Mouse (Mus musculus) layer of hippocampus, adult 2 months (tissue): ENCODE measurements at regions not wholly inside any gene's neighbourhood (a gene's known extent, or its start where the extent isn't known, plus 50 kb on each side); places are given as distances from the start of the nearest gene placed in this dataset.
A peak's percentile ranks its signal among the peaks of the same experiment; 100 is the strongest.

ENCODE experiments used
- DNase-seq, 2 experiments: peaks; one replicate each; pipeline ENCODE4 v3.0.0; 2022; ENCODE audit warnings: low spot score in 2 of 2
- H3K27ac ChIP-seq: fragments of 200-600 bp; 2 replicates; pipeline ENCODE4 v1.8.1; 2022
- H3K4me3 ChIP-seq: fragments of 200-600 bp; 2 replicates; pipeline ENCODE4 v1.8.1; 2022; ENCODE audit warnings: mild to moderate bottlenecking
- CTCF ChIP-seq: fragments of 200-600 bp; conservative IDR thresholded peaks from 2 replicates; pipeline ENCODE4 v1.8.1; 2022; ENCODE audit warnings: antibody characterized with exemption, mild to moderate bottlenecking, moderate library complexity

GRCm38 (mm10) chr17:88248625-88249024 is 183.5 kb upstream of the Fbxo11 start:
- no peak for TF ChIP-seq CTCF
- Histone ChIP-seq H3K4me3 (no peak overlapping the region), H3K27ac (no peak overlapping the region)
- DNase-seq, result no peak

GRCm38 (mm10) chr17:88251949-88252521 is 186.9 kb upstream of the Fbxo11 start:
- peak; percentile 96 for TF ChIP-seq CTCF

GRCm38 (mm10) chr17:88255744-88256598 is 184.5 kb upstream of the Foxn2 start:
- peak overlapping the region; percentile 86 for H3K4me3 ChIP-seq

More at GRCm38 (mm10) chr17:88251949-88252521, 186.9 kb upstream of the Fbxo11 start:
- Histone ChIP-seq H3K27ac (no peak overlapping the region), H3K4me3 (peak overlapping the region; percentile 31)
- DNase-seq, result peak; percentile 49 to 66

GRCm38 (mm10) chr17:88256599-88257544 is 183.6 kb upstream of the Foxn2 start:
- Histone ChIP-seq H3K27ac (peak overlapping the region; percentile 99), H3K4me3 (peak overlapping the region; percentile 86)
- peak; percentile 53 to 67 for DNase-seq
- TF ChIP-seq CTCF, result peak; percentile 80

More at GRCm38 (mm10) chr17:88255744-88256598, 184.5 kb upstream of the Foxn2 start:
- H3K27ac ChIP-seq, result peak overlapping the region; percentile 99
- TF ChIP-seq CTCF, result peak; percentile 86
- peak; percentile 62 to 77 for DNase-seq

GRCm38 (mm10) chr17:88258361-88258796 is 182.1 kb upstream of the Foxn2 start:
- no peak overlapping the region for H3K27ac ChIP-seq
- peak; percentile 51 for TF ChIP-seq CTCF
- H3K4me3 ChIP-seq, result no peak overlapping the region
- DNase-seq, result no peak

- TF ChIP-seq CTCF, result no peak
- DNase-seq, result no peak
- Histone ChIP-seq H3K27ac (peak overlapping the region; percentile 41), H3K4me3 (no peak overlapping the region)
These were observed 180.3 kb upstream of the Foxn2 start for GRCm38 (mm10) chr17:88260176-88260575.

- H3K4me3 ChIP-seq, result no peak overlapping the region
- H3K27ac ChIP-seq, result peak overlapping the region; percentile 41
- no peak for DNase-seq
- TF ChIP-seq CTCF, result no peak
These were observed 179.7 kb upstream of the Foxn2 start for GRCm38 (mm10) chr17:88260826-88261225.

GRCm38 (mm10) chr17:88261556-88261955 is 179.0 kb upstream of the Foxn2 start:
- no peak for DNase-seq
- Histone ChIP-seq H3K27ac (peak overlapping the region; percentile 79), H3K4me3 (no peak overlapping the region)
- TF ChIP-seq CTCF, result no peak

GRCm38 (mm10) chr17:88262326-88263187 is 178.0 kb upstream of the Foxn2 start:
- TF ChIP-seq CTCF, result no peak
- no peak overlapping the region for H3K4me3 ChIP-seq
- peak overlapping the region; percentile 79 for H3K27ac ChIP-seq
- DNase-seq, result peak; percentile 77 to 81

GRCm38 (mm10) chr17:88265291-88265690 is 175.2 kb upstream of the Foxn2 start:
- no peak for DNase-seq

GRCm38 (mm10) chr17:88268216-88268615 is 172.3 kb upstream of the Foxn2 start:
- no peak for DNase-seq
- peak; percentile 41 for TF ChIP-seq CTCF
- H3K27ac ChIP-seq, result no peak overlapping the region
- no peak overlapping the region for H3K4me3 ChIP-seq

More at GRCm38 (mm10) chr17:88265291-88265690, 175.2 kb upstream of the Foxn2 start:
- TF ChIP-seq CTCF, result no peak
- H3K27ac ChIP-seq, result no peak overlapping the region
- H3K4me3 ChIP-seq, result no peak overlapping the region

- H3K4me3 ChIP-seq, result no peak overlapping the region
- DNase-seq, result no peak
- H3K27ac ChIP-seq, result no peak overlapping the region
- no peak for TF ChIP-seq CTCF
These were observed 171.7 kb upstream of the Foxn2 start for GRCm38 (mm10) chr17:88268802-88269201.
